Mouse (Mus musculus): ENCODE measurements around the gene Crybb3. TPM values are rescaled to one million over a fixed set of nuclear protein-coding genes. Genes with fewer than 3 reads are reported as not detected.

The Crybb3 gene
- 0.57 and 1.5 TPM in 2 replicates for polyA plus RNA-seq (2015; fragmentation: Nextera tagmentation; extraction: Ambion mirVana)

GRCm38 (mm10) chr5:113081439-113081838 is at the start of gene Crybb3:
Gene Crybb3 (minus strand): TSS chr5:113081584.
- Histone ChIP-seq H3K4me3 (ENCODE audit: low read depth, low read length) (no peak within 1 kb of the TSS), H3K36me3 (ENCODE audit: insufficient read depth, low read length) (no peaks in the 10 kb centered on the region), H3K27ac (ENCODE audit: low read length) (no peak within 1 kb of the TSS), H3K4me2 (replicated peaks; ENCODE audit: low read depth, low read length) (no peak within 1 kb of the TSS), H3K27me3 (replicated peaks; ENCODE audit: insufficient read depth, low read length) (no peaks in the 10 kb centered on the region), H3K9ac (replicated peaks; ENCODE audit: low read depth) (no peak within 1 kb of the TSS), H3K9me3 (ENCODE audit: low read length) (no peaks in the 10 kb centered on the region), H3K4me1 (ENCODE audit: insufficient read depth, low read depth, low read length) (no peaks in the 10 kb centered on the region)
- 57% methylated on average over 8 of the region's 8 CpGs for WGBS
- no peak for TF ChIP-seq EP300 (IDR thresholded peaks at IDR 0.05)
- DNase-seq (ENCODE audit: low spot score): peak; percentile 33
- no peak; the same call in 1 of the 2 replicates for ATAC-seq

- Histone ChIP-seq H3K9me3 (ENCODE audit: low read length) (no peaks in the 10 kb centered on the region), H3K4me3 (ENCODE audit: low read depth, low read length) (no peak overlapping the region), H3K36me3 (ENCODE audit: insufficient read depth, low read length) (no peaks in the 10 kb centered on the region; the same call in 1 of the 2 replicates), H3K27ac (ENCODE audit: low read length) (no peak overlapping the region), H3K4me2 (replicated peaks; ENCODE audit: low read depth, low read length) (no peak overlapping the region), H3K9ac (replicated peaks; ENCODE audit: low read depth) (no peak overlapping the region), H3K27me3 (replicated peaks; ENCODE audit: insufficient read depth, low read length) (no peaks in the 10 kb centered on the region), H3K4me1 (ENCODE audit: insufficient read depth, low read depth, low read length) (peaks cover 4% of the 10 kb centered on the region)
- no peak for ATAC-seq
- TF ChIP-seq CTCF (IDR thresholded peaks at IDR 0.05) (no peak), EP300 (IDR thresholded peaks at IDR 0.05) (no peak)
- 38% methylated on average over 4 of the region's 4 CpGs for WGBS
- DNase-seq (ENCODE audit: low spot score): no peak
Observed at GRCm38 (mm10) chr5:113128426-113128825, 47.0 kb upstream of the Crybb3 start.

DNA sequence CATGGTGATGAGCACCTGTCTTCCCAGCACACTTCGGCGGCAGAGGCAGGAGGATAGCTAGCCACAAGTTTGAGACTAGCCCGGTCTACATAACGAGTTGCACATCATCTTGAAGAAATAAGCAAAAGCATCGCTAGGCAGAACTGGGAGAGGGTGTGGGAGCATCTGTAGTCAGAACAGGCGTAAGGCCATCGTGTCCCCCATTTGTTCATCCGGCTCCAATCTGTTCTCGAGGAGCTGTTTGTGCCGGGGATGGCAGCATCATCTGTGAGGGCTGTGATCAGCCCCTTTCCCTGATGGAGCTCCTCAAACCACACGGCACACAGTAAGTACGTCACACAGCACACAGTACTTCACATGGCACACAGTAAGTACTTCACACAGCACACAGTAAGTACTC is 45.1 kb upstream of the Crybb3 start:
- Histone ChIP-seq H3K27ac (ENCODE audit: low read length) (no peak overlapping the region), H3K27me3 (replicated peaks; ENCODE audit: insufficient read depth, low read length) (no peaks in the 10 kb centered on the region), H3K36me3 (ENCODE audit: insufficient read depth, low read length) (no peaks in the 10 kb centered on the region; the same call in 1 of the 2 replicates), H3K4me3 (ENCODE audit: low read depth, low read length) (no peak overlapping the region), H3K4me2 (replicated peaks; ENCODE audit: low read depth, low read length) (no peak overlapping the region), H3K9ac (replicated peaks; ENCODE audit: low read depth) (no peak overlapping the region), H3K9me3 (ENCODE audit: low read length) (no peaks in the 10 kb centered on the region), H3K4me1 (ENCODE audit: insufficient read depth, low read depth, low read length) (peaks cover 8% of the 10 kb centered on the region; the same call in 1 of the 2 replicates)
- no peak for ATAC-seq
- 90% methylated on average over 12 of the region's 12 CpGs for WGBS
- TF ChIP-seq CTCF (IDR thresholded peaks at IDR 0.05): no peak
- TF ChIP-seq EP300 (IDR thresholded peaks at IDR 0.05): no peak
- no peak for DNase-seq (ENCODE audit: low spot score)

GRCm38 (mm10) chr5:113123693-113124092 is 42.3 kb upstream of the Crybb3 start:
- no peaks in the 10 kb centered on the region for H3K36me3 ChIP-seq (ENCODE audit: insufficient read depth, low read length)
- no peaks in the 10 kb centered on the region for H3K9me3 ChIP-seq (ENCODE audit: low read length)
- ATAC-seq (no peak), DNase-seq (ENCODE audit: low spot score) (no peak)
- no peak for TF ChIP-seq CTCF (IDR thresholded peaks at IDR 0.05)
- no peak for TF ChIP-seq EP300 (IDR thresholded peaks at IDR 0.05)
- H3K9ac ChIP-seq (replicated peaks; ENCODE audit: low read depth): no peak overlapping the region
- WGBS: 54% methylated on average over 10 of the region's 10 CpGs
- H3K4me3 ChIP-seq (ENCODE audit: low read depth, low read length): no peak overlapping the region
- peak overlapping the region; percentile 40; the same call in 1 of the 2 replicates for H3K27ac ChIP-seq (ENCODE audit: low read length)
- peaks cover 8% of the 10 kb centered on the region; the same call in 1 of the 2 replicates for H3K4me1 ChIP-seq (ENCODE audit: insufficient read depth, low read depth, low read length)
- no peak overlapping the region for H3K4me2 ChIP-seq (replicated peaks; ENCODE audit: low read depth, low read length)
- H3K27me3 ChIP-seq (replicated peaks; ENCODE audit: insufficient read depth, low read length): no peaks in the 10 kb centered on the region

DNA sequence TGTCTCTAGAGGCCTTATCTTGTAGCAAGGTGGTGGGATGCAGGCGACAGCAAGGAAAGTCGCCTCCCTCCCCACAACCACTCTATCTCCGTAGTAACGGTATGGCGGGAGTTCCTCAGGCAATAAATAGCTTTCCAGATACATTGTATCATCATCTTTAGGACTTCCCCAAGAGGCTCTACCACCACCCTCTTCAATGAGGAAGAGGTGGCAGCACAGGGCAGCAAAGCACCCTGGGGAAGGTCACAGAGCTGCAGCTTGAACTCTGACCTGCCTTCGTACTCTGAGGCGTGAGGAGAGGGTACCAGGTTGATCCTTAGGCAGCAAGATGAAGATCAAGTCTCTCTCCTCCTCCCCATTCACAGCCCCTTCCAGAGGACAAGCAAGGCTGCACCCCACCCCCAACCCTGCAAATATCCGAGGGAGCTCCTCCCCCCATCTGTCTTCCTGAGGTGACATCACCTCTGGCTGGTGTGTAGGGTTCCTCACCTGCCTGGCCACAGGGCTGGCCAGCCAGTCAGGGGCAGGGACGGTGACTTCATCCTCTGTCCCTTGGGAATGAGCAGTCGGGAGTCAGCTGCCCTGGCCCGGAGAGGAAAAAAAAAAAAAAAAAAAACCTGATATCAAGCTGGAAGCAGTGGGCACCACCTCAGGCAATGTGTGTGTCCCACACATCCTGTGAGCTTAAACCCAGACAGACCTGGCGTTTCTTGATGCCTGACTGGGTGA is 41.1 kb upstream of the Crybb3 start:
- peak; percentile 60 for DNase-seq (ENCODE audit: low spot score)
- H3K4me3 ChIP-seq (ENCODE audit: low read depth, low read length): no peak overlapping the region
- WGBS: 37% methylated on average over 12 of the region's 12 CpGs
- H3K36me3 ChIP-seq (ENCODE audit: insufficient read depth, low read length): no peaks in the 10 kb centered on the region
- no peak overlapping the region for H3K4me2 ChIP-seq (replicated peaks; ENCODE audit: low read depth, low read length)
- H3K4me1 ChIP-seq (ENCODE audit: insufficient read depth, low read depth, low read length): peaks cover 8% of the 10 kb centered on the region; the same call in 1 of the 2 replicates
- H3K27me3 ChIP-seq (replicated peaks; ENCODE audit: insufficient read depth, low read length): no peaks in the 10 kb centered on the region
- H3K27ac ChIP-seq (ENCODE audit: low read length): peak overlapping the region; percentile 81
- no peaks in the 10 kb centered on the region for H3K9me3 ChIP-seq (ENCODE audit: low read length)
- ATAC-seq: peak; percentile 65
- TF ChIP-seq CTCF (IDR thresholded peaks at IDR 0.05) (no peak), EP300 (IDR thresholded peaks at IDR 0.05) (no peak)
- H3K9ac ChIP-seq (replicated peaks; ENCODE audit: low read depth): no peak overlapping the region

DNA sequence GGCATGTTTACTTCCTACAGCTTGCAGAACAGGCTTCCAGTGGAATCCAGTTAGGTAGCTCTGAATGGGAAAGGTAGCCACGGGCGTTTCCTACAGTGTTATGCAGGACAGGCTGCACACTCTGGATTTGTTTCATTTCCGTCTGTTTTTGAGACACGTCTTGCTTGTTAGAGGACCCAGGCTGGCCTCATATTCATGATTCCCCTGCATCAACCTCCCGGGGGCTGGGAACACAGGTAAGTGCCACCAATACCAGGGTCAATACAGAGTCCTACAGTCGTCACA is 40.1 kb upstream of the Crybb3 start:
- TF ChIP-seq CTCF (IDR thresholded peaks at IDR 0.05): no peak
- no peak for TF ChIP-seq EP300 (IDR thresholded peaks at IDR 0.05)
- Histone ChIP-seq H3K27me3 (replicated peaks; ENCODE audit: insufficient read depth, low read length) (no peaks in the 10 kb centered on the region), H3K27ac (ENCODE audit: low read length) (peak overlapping the region; percentile 81), H3K4me1 (ENCODE audit: insufficient read depth, low read depth, low read length) (peaks cover 8% of the 10 kb centered on the region; the same call in 1 of the 2 replicates), H3K9me3 (ENCODE audit: low read length) (no peaks in the 10 kb centered on the region), H3K4me2 (replicated peaks; ENCODE audit: low read depth, low read length) (peak overlapping the region; percentile 25; the same call in 1 of the 2 replicates), H3K4me3 (ENCODE audit: low read depth, low read length) (no peak overlapping the region), H3K36me3 (ENCODE audit: insufficient read depth, low read length) (no peaks in the 10 kb centered on the region), H3K9ac (replicated peaks; ENCODE audit: low read depth) (no peak overlapping the region; the same call in 1 of the 2 replicates)
- DNase-seq (ENCODE audit: low spot score) (peak; percentile 64), ATAC-seq (peak; percentile 73)
- 46% methylated on average over 6 of the region's 6 CpGs for WGBS
